Mouse (Mus musculus): ENCODE data around the gene Trpv2. TPM values are rescaled to one million over a fixed set of nuclear protein-coding genes. Genes with fewer than 3 reads are reported as not detected.
A peak's percentile ranks its signal among the peaks of the same experiment; 100 is the strongest.

Gene Trpv2
- polyA plus RNA-seq, 1 experiment from 2014 or later, result 6.0 TPM

DNA sequence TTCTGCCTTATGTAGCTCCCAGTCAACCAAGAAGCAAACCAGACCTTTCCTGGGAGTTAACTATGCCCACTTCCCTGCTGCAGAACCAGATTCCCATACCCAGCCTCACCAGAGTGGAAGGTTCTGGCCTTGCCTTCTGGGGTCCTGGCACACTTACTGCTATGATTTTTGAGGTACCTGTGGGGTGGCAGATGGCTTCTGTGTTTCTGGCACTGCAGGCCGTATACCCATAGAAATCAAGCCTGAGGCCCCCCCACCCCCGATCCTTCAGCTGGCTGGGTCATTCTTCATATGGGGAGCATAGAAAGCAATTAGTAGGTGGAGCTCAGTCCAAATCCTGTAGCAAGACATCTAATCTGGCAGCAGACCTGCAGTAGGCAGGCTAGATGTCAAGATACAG lies 16.7 kb downstream of the Trpv2 start:
- H3K4me3 ChIP-seq (ENCODE audit: low read depth, low read length), result no peak overlapping the region
- no peaks in the 10 kb centered on the region for H3K4me1 ChIP-seq (replicated peaks; ENCODE audit: control insufficient read depth, insufficient read depth, low read length)
- no peaks in the 10 kb centered on the region for H3K9me3 ChIP-seq (ENCODE audit: control insufficient read depth)
- no peak overlapping the region for H3K9ac ChIP-seq (ENCODE audit: low read depth, low read length)
- H3K27ac ChIP-seq (ENCODE audit: low read depth, low read length), result no peak overlapping the region
- 90% methylated on average over 2 of the region's 2 CpGs for WGBS
- no peak for ATAC-seq
- H3K27me3 ChIP-seq (replicated peaks; ENCODE audit: control insufficient read depth, insufficient read depth, low read length), result no peaks in the 10 kb centered on the region
- H3K4me2 ChIP-seq (replicated peaks; ENCODE audit: low read depth), result no peak overlapping the region
- H3K36me3 ChIP-seq (ENCODE audit: control insufficient read depth, insufficient read depth), result no peaks in the 10 kb centered on the region
- TF ChIP-seq CTCF (IDR thresholded peaks at IDR 0.05; ENCODE audit: low read depth), result no peak

DNA sequence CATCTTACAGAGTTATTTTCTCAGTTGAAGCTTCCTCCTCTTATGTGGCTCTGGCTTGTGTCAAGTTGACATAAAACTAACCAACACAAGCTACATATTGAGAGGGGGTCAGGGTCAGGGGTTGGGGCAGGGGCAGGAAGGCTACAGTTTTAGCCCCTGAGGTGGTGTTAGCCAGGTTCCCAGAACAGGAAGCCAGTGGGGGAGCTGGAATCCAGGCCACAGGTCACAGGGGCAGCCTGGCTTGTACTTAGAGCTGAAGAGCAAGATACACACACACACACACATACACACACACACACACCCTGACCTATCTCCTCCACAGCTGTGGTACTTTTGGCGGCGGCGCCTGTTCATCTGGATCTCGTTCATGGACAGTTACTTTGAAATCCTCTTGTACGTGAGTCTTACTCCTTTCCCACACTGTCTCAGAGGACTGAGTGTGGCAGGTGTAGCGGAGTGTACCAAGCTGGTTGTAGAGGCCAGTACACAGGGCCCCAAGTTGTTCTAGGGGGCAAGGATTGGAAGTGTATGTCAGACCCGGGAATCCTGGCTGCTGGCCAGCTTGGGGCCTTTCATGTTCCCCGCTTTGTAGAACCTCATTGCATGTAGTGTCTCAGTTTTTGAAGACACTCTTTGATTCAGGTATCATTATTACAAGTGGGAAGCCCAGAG lies 17.8 kb downstream of the Trpv2 start:
- H3K9ac ChIP-seq (ENCODE audit: low read depth, low read length), result no peak overlapping the region
- WGBS, result 50% methylated on average over 8 of the region's 8 CpGs
- ATAC-seq, result peak; percentile 65
- TF ChIP-seq CTCF (IDR thresholded peaks at IDR 0.05; ENCODE audit: low read depth), result no peak
- no peaks in the 10 kb centered on the region for H3K4me1 ChIP-seq (replicated peaks; ENCODE audit: control insufficient read depth, insufficient read depth, low read length)
- no peak overlapping the region for H3K4me3 ChIP-seq (ENCODE audit: low read depth, low read length)
- H3K4me2 ChIP-seq (replicated peaks; ENCODE audit: low read depth), result no peak overlapping the region
- no peaks in the 10 kb centered on the region for H3K9me3 ChIP-seq (ENCODE audit: control insufficient read depth)
- H3K27me3 ChIP-seq (replicated peaks; ENCODE audit: control insufficient read depth, insufficient read depth, low read length), result no peaks in the 10 kb centered on the region
- H3K36me3 ChIP-seq (ENCODE audit: control insufficient read depth, insufficient read depth), result no peaks in the 10 kb centered on the region
- H3K27ac ChIP-seq (ENCODE audit: low read depth, low read length), result no peak overlapping the region

DNA sequence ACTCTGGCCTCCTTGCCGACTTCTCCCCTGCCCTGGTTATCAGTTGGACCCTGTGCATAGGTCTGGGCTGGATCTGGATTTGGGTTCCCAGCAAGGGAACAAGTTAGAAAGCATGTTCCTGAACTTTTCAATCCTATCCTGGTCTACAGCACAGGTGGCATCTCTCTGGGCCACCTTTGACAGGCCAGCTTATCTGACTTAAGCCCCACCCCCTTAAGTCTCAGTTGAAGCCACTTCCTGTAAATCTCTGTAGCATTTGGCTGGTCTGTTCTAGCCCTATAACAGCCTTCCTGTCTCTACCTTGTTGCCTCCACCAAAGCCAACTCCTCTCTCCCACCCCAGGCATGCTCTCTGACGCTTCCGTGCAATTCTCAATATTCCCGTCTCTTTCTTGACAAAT lies 24.3 kb downstream of the Trpv2 start:
- 75% methylated on average over 4 of the region's 4 CpGs for WGBS
- H3K9me3 ChIP-seq (ENCODE audit: control insufficient read depth), result no peaks in the 10 kb centered on the region
- H3K36me3 ChIP-seq (ENCODE audit: control insufficient read depth, insufficient read depth), result no peaks in the 10 kb centered on the region
- H3K27ac ChIP-seq (ENCODE audit: low read depth, low read length), result no peak overlapping the region
- H3K4me1 ChIP-seq (replicated peaks; ENCODE audit: control insufficient read depth, insufficient read depth, low read length), result no peaks in the 10 kb centered on the region; the same call in 1 of the 2 replicates
- TF ChIP-seq CTCF (IDR thresholded peaks at IDR 0.05; ENCODE audit: low read depth), result no peak
- H3K4me2 ChIP-seq (replicated peaks; ENCODE audit: low read depth), result no peak overlapping the region
- H3K4me3 ChIP-seq (ENCODE audit: low read depth, low read length), result no peak overlapping the region
- ATAC-seq, result no peak
- no peaks in the 10 kb centered on the region for H3K27me3 ChIP-seq (replicated peaks; ENCODE audit: control insufficient read depth, insufficient read depth, low read length)
- H3K9ac ChIP-seq (ENCODE audit: low read depth, low read length), result no peak overlapping the region

DNA sequence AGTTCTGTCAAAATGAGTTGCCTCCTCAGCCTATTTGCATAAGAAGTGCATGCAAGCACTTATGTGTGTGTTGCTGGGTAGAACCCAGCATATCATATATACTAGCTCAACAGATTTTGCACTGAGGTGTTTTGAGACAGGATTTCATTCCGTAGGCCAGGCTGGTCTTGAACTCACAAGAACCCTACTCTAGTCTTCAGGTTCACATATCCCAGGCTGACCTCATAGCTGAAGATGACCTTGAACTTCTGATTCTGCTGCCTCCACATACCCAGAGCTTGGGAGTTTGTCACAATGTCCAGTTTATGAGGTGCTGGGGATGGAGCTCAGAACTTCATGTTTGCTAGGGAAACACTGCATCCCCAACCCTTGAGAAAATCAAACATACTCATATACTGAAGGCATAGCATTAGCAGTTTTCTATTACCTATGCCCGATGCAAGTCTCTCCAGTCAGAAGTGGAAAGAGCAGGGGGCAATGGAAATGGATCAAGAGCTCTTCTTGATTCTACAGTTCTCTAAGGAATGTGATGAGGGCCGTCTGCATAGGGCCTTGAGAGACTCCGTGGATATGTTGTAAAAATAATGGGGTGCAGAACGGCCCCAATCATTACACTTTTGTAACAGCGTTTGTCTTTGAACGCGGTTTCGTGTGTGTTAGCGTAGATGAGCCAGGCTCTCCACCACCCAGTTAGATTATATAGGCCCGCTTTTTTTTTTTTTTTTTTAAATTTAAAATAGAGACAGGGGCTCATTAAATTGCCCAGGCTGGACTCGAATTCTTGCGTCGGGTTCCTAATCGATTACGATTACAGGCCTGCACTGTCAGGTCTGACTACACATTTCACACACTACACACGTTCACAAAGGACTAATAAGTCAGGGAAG lies 27.7 kb downstream of the Trpv2 start:
- peak overlapping the region; percentile 83 for H3K4me3 ChIP-seq (ENCODE audit: low read depth, low read length)
- 12% methylated on average over 17 of the region's 17 CpGs for WGBS
- no peaks in the 10 kb centered on the region for H3K9me3 ChIP-seq (ENCODE audit: control insufficient read depth)
- H3K4me2 ChIP-seq (replicated peaks; ENCODE audit: low read depth), result peak overlapping the region; percentile 82
- H3K4me1 ChIP-seq (replicated peaks; ENCODE audit: control insufficient read depth, insufficient read depth, low read length), result peaks cover 3% of the 10 kb centered on the region; the same call in 1 of the 2 replicates
- peaks cover 29% of the 10 kb centered on the region for H3K36me3 ChIP-seq (ENCODE audit: control insufficient read depth, insufficient read depth)
- peak overlapping the region; percentile 83 for H3K9ac ChIP-seq (ENCODE audit: low read depth, low read length)
- no peak for ATAC-seq
- H3K27ac ChIP-seq (ENCODE audit: low read depth, low read length), result peak overlapping the region; percentile 95
- no peaks in the 10 kb centered on the region for H3K27me3 ChIP-seq (replicated peaks; ENCODE audit: control insufficient read depth, insufficient read depth, low read length)
- no peak for TF ChIP-seq CTCF (IDR thresholded peaks at IDR 0.05; ENCODE audit: low read depth)

DNA sequence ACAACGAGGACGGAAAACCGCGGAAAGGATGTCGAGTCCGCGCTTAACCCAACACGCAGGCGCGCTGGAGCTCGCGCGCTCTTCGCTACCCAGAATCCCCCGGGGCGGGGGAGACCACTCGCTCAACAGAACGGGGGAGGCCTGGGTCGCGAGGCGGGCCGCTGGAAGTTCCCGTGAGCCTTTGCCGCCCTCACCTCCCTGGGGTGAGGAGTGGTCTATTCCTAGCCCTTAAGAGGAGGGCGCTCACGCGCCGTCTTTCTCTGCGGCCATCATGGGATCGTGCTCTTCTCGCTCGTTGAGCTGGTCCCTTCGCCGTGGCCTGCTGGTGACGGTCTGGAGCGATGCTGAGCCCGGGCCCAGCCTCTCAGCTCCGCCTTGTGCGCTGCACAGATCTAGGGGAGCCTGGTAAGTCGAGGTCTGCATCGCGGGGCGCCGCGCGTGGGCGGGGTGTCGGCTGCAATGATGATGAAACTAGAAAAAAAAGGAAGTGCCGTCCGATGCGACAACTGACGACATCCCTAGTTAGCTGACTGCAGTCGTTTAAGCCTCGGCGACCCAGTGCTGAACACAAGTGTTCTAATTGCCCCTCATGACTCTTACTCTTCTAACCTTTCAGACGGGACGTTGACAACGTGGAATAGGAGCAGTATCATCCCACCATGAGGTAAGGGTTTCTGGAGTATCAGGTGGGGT lies 28.5 kb downstream of the Trpv2 start:
- Histone ChIP-seq H3K27ac (ENCODE audit: low read depth, low read length) (peak overlapping the region; percentile 95), H3K9me3 (ENCODE audit: control insufficient read depth) (no peaks in the 10 kb centered on the region), H3K9ac (ENCODE audit: low read depth, low read length) (peak overlapping the region; percentile 83), H3K4me3 (ENCODE audit: low read depth, low read length) (peak overlapping the region; percentile 83), H3K4me1 (replicated peaks; ENCODE audit: control insufficient read depth, insufficient read depth, low read length) (peaks cover 3% of the 10 kb centered on the region; the same call in 1 of the 2 replicates), H3K27me3 (replicated peaks; ENCODE audit: control insufficient read depth, insufficient read depth, low read length) (no peaks in the 10 kb centered on the region), H3K36me3 (ENCODE audit: control insufficient read depth, insufficient read depth) (peaks cover 37% of the 10 kb centered on the region), H3K4me2 (replicated peaks; ENCODE audit: low read depth) (peak overlapping the region; percentile 82)
- under 1% methylated on average over 58 of the region's 58 CpGs for WGBS
- TF ChIP-seq CTCF (IDR thresholded peaks at IDR 0.05; ENCODE audit: low read depth), result peak; percentile 31; the same call in 1 of the 2 replicates
- ATAC-seq, result peak; percentile 89

Data from intestine, postnatal 0 days (tissue).